Mouse (Mus musculus): Measurements from ENCODE around the gene Ifnl2. TPM values are rescaled to one million over a fixed set of nuclear protein-coding genes. Genes with fewer than 3 reads are reported as not detected.
"Not testable (repeated sequence)": the region's sequence is repeated elsewhere in the genome, so short reads cannot be mapped to it uniquely, and the experiment has no call there.

The Ifnl2 gene
- total and polyA plus RNA-seq, 2 experiments from 2014 or later, result not detected

- TF ChIP-seq CTCF (IDR thresholded peaks at IDR 0.05), result no peak
- WGBS, result 80% methylated on average over 4 of the region's 4 CpGs
Measured at GRCm38 (mm10) chr7:28540526-28540925, 30.3 kb upstream of the Ifnl2 start, which contains the start of gene Sycn. TSS of gene Sycn (plus strand) at chr7:28540885.

GRCm38 (mm10) chr7:28538886-28539285 lies 28.6 kb upstream of the Ifnl2 start:
- H3K36me3 ChIP-seq (ENCODE audit: insufficient read depth, low read length); H3K4me2 ChIP-seq (ENCODE audit: low read depth, low read length, poor library complexity, severe bottlenecking): not testable (repeated sequence)

More at GRCm38 (mm10) chr7:28540526-28540925, 30.3 kb upstream of the Ifnl2 start, which contains the start of gene Sycn:
- Histone ChIP-seq H3K36me3 (ENCODE audit: insufficient read depth, low read length) (no peaks in the 10 kb centered on the region), H3K4me2 (ENCODE audit: low read depth, low read length, poor library complexity, severe bottlenecking) (no peak within 1 kb of the TSS), H3K4me1 (ENCODE audit: insufficient read depth, low read length) (no peaks in the 10 kb centered on the region), H3K9ac (replicated peaks; ENCODE audit: low read length, poor library complexity, severe bottlenecking) (no peak within 1 kb of the TSS), H3K4me3 (ENCODE audit: low read depth, low read length) (no peak within 1 kb of the TSS), H3K27me3 (ENCODE audit: insufficient read depth, low read length) (peaks cover 15% of the 10 kb centered on the region; the same call in 1 of the 2 replicates), H3K9me3 (ENCODE audit: low read length) (no peaks in the 10 kb centered on the region), H3K27ac (ENCODE audit: low read depth, low read length) (no peak within 1 kb of the TSS)
- no peak for DNase-seq (ENCODE audit: low spot score)
- no peak for ATAC-seq (ENCODE audit: low FRiP score)

GRCm38 (mm10) chr7:28532005-28532404 lies 21.8 kb upstream of the Ifnl2 start:
- 71% methylated on average over 8 of the region's 8 CpGs for WGBS
- TF ChIP-seq CTCF (IDR thresholded peaks at IDR 0.05), result no peak
- Histone ChIP-seq H3K4me2 (ENCODE audit: low read depth, low read length, poor library complexity, severe bottlenecking) (no peak overlapping the region), H3K4me3 (ENCODE audit: low read depth, low read length) (no peak overlapping the region), H3K9me3 (ENCODE audit: low read length) (no peaks in the 10 kb centered on the region), H3K36me3 (ENCODE audit: insufficient read depth, low read length) (no peaks in the 10 kb centered on the region), H3K4me1 (ENCODE audit: insufficient read depth, low read length) (no peaks in the 10 kb centered on the region), H3K27ac (ENCODE audit: low read depth, low read length) (no peak overlapping the region), H3K9ac (replicated peaks; ENCODE audit: low read length, poor library complexity, severe bottlenecking) (no peak overlapping the region), H3K27me3 (ENCODE audit: insufficient read depth, low read length) (peaks cover 3% of the 10 kb centered on the region; the same call in 1 of the 2 replicates)
- DNase-seq (ENCODE audit: low spot score) (no peak), ATAC-seq (ENCODE audit: low FRiP score) (no peak)

More at GRCm38 (mm10) chr7:28538886-28539285, 28.6 kb upstream of the Ifnl2 start:
- DNase-seq (ENCODE audit: low spot score); H3K27me3 ChIP-seq (ENCODE audit: insufficient read depth, low read length); H3K4me1 ChIP-seq (ENCODE audit: insufficient read depth, low read length); ATAC-seq (ENCODE audit: low FRiP score); H3K4me3 ChIP-seq (ENCODE audit: low read depth, low read length); H3K9me3 ChIP-seq (ENCODE audit: low read length); H3K9ac ChIP-seq (replicated peaks; ENCODE audit: low read length, poor library complexity, severe bottlenecking); H3K27ac ChIP-seq (ENCODE audit: low read depth, low read length): not testable (repeated sequence)
- WGBS, result 95% methylated on average over 6 of the region's 6 CpGs

GRCm38 (mm10) chr7:28527922-28528719 lies 17.9 kb upstream of the Ifnl2 start:
- TF ChIP-seq CTCF (IDR thresholded peaks at IDR 0.05), result peak; percentile 69
- no peak for ATAC-seq (ENCODE audit: low FRiP score)
- H3K4me2 ChIP-seq (ENCODE audit: low read depth, low read length, poor library complexity, severe bottlenecking), result no peak overlapping the region
- no peaks in the 10 kb centered on the region for H3K36me3 ChIP-seq (ENCODE audit: insufficient read depth, low read length)
- WGBS, result 8% methylated on average over 19 of the region's 19 CpGs
- H3K27me3 ChIP-seq (ENCODE audit: insufficient read depth, low read length), result peaks cover 3% of the 10 kb centered on the region; the same call in 1 of the 2 replicates
- DNase-seq (ENCODE audit: low spot score), result peak; percentile 58
- H3K9me3 ChIP-seq (ENCODE audit: low read length), result no peaks in the 10 kb centered on the region
- no peak overlapping the region for H3K27ac ChIP-seq (ENCODE audit: low read depth, low read length)
- H3K4me1 ChIP-seq (ENCODE audit: insufficient read depth, low read length), result no peaks in the 10 kb centered on the region
- H3K9ac ChIP-seq (replicated peaks; ENCODE audit: low read length, poor library complexity, severe bottlenecking), result no peak overlapping the region
- H3K4me3 ChIP-seq (ENCODE audit: low read depth, low read length), result no peak overlapping the region

- WGBS, result 70% methylated on average over 5 of the region's 6 CpGs
Measured at GRCm38 (mm10) chr7:28522536-28522935, 12.3 kb upstream of the Ifnl2 start, which contains the start of gene Ifnl3. TSS of gene Ifnl3 (plus strand) at chr7:28522836.

GRCm38 (mm10) chr7:28511441-28511840 lies 1.2 kb upstream of the Ifnl2 start:
- Histone ChIP-seq H3K27me3 (ENCODE audit: insufficient read depth, low read length) (no peaks in the 10 kb centered on the region), H3K27ac (ENCODE audit: low read depth, low read length) (no peak overlapping the region), H3K4me3 (ENCODE audit: low read depth, low read length) (no peak overlapping the region), H3K36me3 (ENCODE audit: insufficient read depth, low read length) (no peaks in the 10 kb centered on the region), H3K4me1 (ENCODE audit: insufficient read depth, low read length) (no peaks in the 10 kb centered on the region), H3K9me3 (ENCODE audit: low read length) (no peaks in the 10 kb centered on the region), H3K4me2 (ENCODE audit: low read depth, low read length, poor library complexity, severe bottlenecking) (no peak overlapping the region), H3K9ac (replicated peaks; ENCODE audit: low read length, poor library complexity, severe bottlenecking) (no peak overlapping the region)
- DNase-seq (ENCODE audit: low spot score), result no peak
- TF ChIP-seq CTCF (IDR thresholded peaks at IDR 0.05), result no peak
- ATAC-seq (ENCODE audit: low FRiP score), result no peak
- 67% methylated on average over 8 of the region's 8 CpGs for WGBS

More at GRCm38 (mm10) chr7:28522536-28522935, 12.3 kb upstream of the Ifnl2 start, which contains the start of gene Ifnl3:
- not testable (repeated sequence) for H3K4me2 ChIP-seq (ENCODE audit: low read depth, low read length, poor library complexity, severe bottlenecking); H3K36me3 ChIP-seq (ENCODE audit: insufficient read depth, low read length); H3K27me3 ChIP-seq (ENCODE audit: insufficient read depth, low read length); H3K9ac ChIP-seq (replicated peaks; ENCODE audit: low read length, poor library complexity, severe bottlenecking); DNase-seq (ENCODE audit: low spot score); H3K4me1 ChIP-seq (ENCODE audit: insufficient read depth, low read length); H3K27ac ChIP-seq (ENCODE audit: low read depth, low read length); ATAC-seq (ENCODE audit: low FRiP score); H3K9me3 ChIP-seq (ENCODE audit: low read length); H3K4me3 ChIP-seq (ENCODE audit: low read depth, low read length)

GRCm38 (mm10) chr7:28509121-28509520 lies 1.1 kb downstream of the Ifnl2 start:
- H3K36me3 ChIP-seq (ENCODE audit: insufficient read depth, low read length); H3K4me2 ChIP-seq (ENCODE audit: low read depth, low read length, poor library complexity, severe bottlenecking); DNase-seq (ENCODE audit: low spot score); H3K27ac ChIP-seq (ENCODE audit: low read depth, low read length); H3K4me1 ChIP-seq (ENCODE audit: insufficient read depth, low read length); H3K9me3 ChIP-seq (ENCODE audit: low read length); H3K4me3 ChIP-seq (ENCODE audit: low read depth, low read length); ATAC-seq (ENCODE audit: low FRiP score); H3K9ac ChIP-seq (replicated peaks; ENCODE audit: low read length, poor library complexity, severe bottlenecking); H3K27me3 ChIP-seq (ENCODE audit: insufficient read depth, low read length): not testable (repeated sequence)
- 80% methylated on average over 1 of the region's 2 CpGs for WGBS
